Mouse (Mus musculus): ENCODE data around the gene Traf5. TPM values are rescaled to one million over a fixed set of nuclear protein-coding genes. Genes with fewer than 3 reads are reported as not detected.

The Traf5 gene
- polyA plus RNA-seq, 1 experiment: 0.77 TPM

DNA sequence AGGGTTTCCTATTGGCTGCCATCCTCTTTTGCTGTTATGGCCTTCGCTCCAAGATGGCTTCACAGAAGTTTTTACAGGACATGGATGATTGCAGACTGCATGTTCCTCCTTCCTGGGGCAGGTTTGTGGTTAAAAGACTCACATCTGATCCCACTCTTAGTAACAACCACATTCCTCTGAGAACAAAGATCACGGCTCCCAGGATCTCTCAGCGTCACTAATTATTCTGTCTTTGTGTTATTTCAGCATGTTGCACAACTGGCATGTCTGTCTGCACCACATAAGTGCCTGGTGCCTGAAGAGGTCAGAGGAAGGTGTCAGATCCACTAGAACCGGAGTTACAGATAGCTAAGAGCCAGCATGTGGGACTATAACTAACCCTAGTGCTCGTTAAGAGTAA, 122.4 kb downstream of the Traf5 start:
- TF ChIP-seq GATA1 (IDR thresholded peaks at IDR 0.05; ENCODE audit: low read length): no peak
- no peak for TF ChIP-seq TAL1 (IDR thresholded peaks at IDR 0.05; ENCODE audit: low read length)
- H3K36me3 ChIP-seq (ENCODE audit: control insufficient read depth): no peaks in the 10 kb centered on the region
- peaks cover 4% of the 10 kb centered on the region; the same call in 1 of the 2 replicates for H3K4me1 ChIP-seq (ENCODE audit: control insufficient read depth)
- no peaks in the 10 kb centered on the region for H3K9me3 ChIP-seq (ENCODE audit: control insufficient read depth, low read length)
- no peak overlapping the region for H3K4me3 ChIP-seq (replicated peaks)
- H3K27me3 ChIP-seq (ENCODE audit: control insufficient read depth): no peaks in the 10 kb centered on the region; the same call in 1 of the 2 replicates

DNA sequence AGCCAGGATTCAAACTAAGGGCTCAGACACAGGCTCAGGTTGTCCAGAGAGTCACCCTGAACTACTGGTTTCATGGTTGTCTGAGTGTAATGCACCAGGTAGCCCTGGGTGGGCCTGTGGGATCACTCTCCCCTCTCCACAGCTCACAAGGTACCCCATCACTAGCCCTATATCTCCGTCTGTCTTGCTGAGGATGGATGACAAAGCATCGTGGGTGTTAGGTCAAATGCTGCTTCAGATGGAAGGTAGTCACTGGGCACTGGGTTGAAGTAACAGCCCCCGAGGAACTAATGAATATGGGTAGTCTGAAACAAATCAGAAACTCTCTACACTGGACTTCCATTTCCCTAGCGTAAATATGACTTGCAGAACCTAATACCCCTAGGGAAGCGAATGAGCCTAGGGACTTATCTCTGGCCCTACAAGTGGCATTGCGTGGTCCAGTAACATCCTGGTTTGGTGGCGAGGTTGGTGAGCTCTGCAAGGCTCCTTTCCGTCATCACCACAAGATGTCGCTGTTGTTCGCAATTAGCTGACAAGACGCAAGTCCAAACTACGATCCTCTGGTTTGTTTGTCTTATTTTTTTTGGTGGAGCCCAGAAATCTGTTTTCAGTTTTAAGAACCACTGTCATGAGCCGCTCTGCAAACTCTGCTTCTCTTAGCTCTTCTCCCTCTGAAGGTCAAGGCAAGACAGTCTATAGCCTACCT, 127.4 kb downstream of the Traf5 start:
- H3K4me3 ChIP-seq (replicated peaks): no peak overlapping the region

DNA sequence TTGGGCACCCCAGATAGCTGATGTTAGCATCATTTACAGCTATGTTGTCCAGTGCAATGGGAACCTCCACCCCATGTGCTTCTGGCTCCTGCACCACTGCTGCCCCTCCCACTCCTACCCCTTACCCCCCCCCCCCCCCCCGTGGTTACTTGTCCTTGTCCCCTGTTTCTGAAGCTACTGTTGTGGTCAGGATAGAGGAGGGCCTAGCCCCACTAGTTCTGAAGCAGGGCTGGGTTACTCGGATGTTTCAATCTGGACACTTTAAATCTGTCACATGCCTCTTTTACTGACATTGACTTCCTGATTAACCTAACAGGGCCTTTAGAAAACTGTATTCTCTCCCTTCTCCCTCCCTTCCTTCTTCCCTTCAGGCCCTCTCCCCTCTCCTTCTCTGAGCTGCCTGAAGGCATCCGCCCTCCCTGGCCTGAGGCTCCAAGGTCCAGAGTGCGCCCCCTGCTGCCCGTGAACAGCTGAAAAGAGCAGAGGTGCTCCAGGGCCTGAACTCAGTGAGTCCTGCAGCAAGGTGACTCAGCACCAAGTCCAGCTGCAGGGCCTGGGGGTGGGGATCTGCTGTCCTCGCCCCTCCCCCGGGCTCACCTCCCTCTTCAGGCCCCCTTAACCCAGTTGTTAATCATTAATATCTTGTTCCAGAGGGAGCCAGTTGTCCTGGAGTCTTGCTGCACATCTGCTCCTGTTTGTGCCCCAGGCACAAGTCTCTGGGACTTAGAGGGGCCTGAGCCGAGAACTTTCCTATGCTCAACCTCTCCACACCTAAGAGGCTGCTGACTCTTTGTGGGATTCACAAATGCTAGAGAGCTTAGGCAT, 128.2 kb downstream of the Traf5 start:
- no peaks in the 10 kb centered on the region for H3K36me3 ChIP-seq (ENCODE audit: control insufficient read depth)
- H3K4me1 ChIP-seq (ENCODE audit: control insufficient read depth): peaks cover 11% of the 10 kb centered on the region
- H3K27me3 ChIP-seq (ENCODE audit: control insufficient read depth): no peaks in the 10 kb centered on the region
- H3K4me3 ChIP-seq (replicated peaks): no peak overlapping the region
- TF ChIP-seq TAL1 (IDR thresholded peaks at IDR 0.05; ENCODE audit: low read length): no peak
- TF ChIP-seq GATA1 (IDR thresholded peaks at IDR 0.05; ENCODE audit: low read length): no peak
- no peaks in the 10 kb centered on the region for H3K9me3 ChIP-seq (ENCODE audit: control insufficient read depth, low read length)

More for the DNA sequence above, 127.4 kb downstream of the Traf5 start:
- TF ChIP-seq TAL1 (IDR thresholded peaks at IDR 0.05; ENCODE audit: low read length) (no peak), GATA1 (IDR thresholded peaks at IDR 0.05; ENCODE audit: low read length) (no peak)
- Histone ChIP-seq H3K36me3 (ENCODE audit: control insufficient read depth) (no peaks in the 10 kb centered on the region), H3K27me3 (ENCODE audit: control insufficient read depth) (no peaks in the 10 kb centered on the region), H3K4me1 (ENCODE audit: control insufficient read depth) (peaks cover 11% of the 10 kb centered on the region), H3K9me3 (ENCODE audit: control insufficient read depth, low read length) (no peaks in the 10 kb centered on the region)

DNA sequence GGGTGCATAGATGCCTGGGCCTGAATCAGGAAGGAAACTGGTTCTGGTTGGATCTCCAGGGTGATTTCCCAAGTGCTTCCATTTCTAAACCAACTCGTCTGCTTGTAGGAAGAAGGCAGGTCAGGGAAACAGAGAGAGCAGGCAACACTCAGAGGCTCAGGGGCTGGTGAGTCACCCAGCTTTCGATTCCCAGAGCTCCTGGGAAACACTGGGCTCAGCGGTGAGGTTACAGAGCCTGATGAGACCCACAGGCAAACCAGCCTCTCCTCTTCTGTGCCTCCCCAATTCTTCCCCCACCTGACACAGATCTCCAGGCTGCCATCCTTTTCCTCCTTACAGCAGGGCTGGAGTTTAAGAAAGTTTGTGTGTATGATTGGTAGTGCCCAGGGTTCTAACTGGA, 128.9 kb downstream of the Traf5 start:
- H3K27me3 ChIP-seq (ENCODE audit: control insufficient read depth): no peaks in the 10 kb centered on the region
- peaks cover 11% of the 10 kb centered on the region for H3K4me1 ChIP-seq (ENCODE audit: control insufficient read depth)
- no peak overlapping the region for H3K4me3 ChIP-seq (replicated peaks)
- TF ChIP-seq TAL1 (IDR thresholded peaks at IDR 0.05; ENCODE audit: low read length): no peak
- TF ChIP-seq GATA1 (IDR thresholded peaks at IDR 0.05; ENCODE audit: low read length): no peak
- H3K36me3 ChIP-seq (ENCODE audit: control insufficient read depth): no peaks in the 10 kb centered on the region
- no peaks in the 10 kb centered on the region for H3K9me3 ChIP-seq (ENCODE audit: control insufficient read depth, low read length)

DNA sequence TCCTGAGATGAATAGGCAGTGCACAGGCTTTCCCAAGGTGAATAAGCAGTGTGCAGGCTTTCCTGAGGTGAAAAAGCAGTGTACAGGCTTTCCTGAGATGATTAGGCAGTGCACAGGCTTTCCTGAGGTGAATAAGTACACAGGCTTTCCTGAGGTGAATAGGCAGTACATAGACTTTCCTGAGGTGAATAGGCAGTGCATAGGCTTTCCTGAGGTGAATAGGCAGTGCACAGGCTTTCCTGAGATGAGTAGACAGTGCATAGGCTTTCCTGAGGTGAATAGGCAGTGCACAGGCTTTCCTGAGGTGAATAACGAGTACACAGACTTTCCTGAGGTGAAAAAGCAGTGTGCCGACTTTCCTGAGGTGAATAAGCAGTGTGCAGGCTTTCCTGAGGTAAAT, 131.4 kb downstream of the Traf5 start:
- H3K4me3 ChIP-seq (replicated peaks): no peak overlapping the region
- no peaks in the 10 kb centered on the region for H3K27me3 ChIP-seq (ENCODE audit: control insufficient read depth)
- TF ChIP-seq TAL1 (IDR thresholded peaks at IDR 0.05; ENCODE audit: low read length) (no peak), GATA1 (IDR thresholded peaks at IDR 0.05; ENCODE audit: low read length) (no peak)
- H3K4me1 ChIP-seq (ENCODE audit: control insufficient read depth): peaks cover 11% of the 10 kb centered on the region
- no peaks in the 10 kb centered on the region for H3K36me3 ChIP-seq (ENCODE audit: control insufficient read depth)
- H3K9me3 ChIP-seq (ENCODE audit: control insufficient read depth, low read length): no peaks in the 10 kb centered on the region

DNA sequence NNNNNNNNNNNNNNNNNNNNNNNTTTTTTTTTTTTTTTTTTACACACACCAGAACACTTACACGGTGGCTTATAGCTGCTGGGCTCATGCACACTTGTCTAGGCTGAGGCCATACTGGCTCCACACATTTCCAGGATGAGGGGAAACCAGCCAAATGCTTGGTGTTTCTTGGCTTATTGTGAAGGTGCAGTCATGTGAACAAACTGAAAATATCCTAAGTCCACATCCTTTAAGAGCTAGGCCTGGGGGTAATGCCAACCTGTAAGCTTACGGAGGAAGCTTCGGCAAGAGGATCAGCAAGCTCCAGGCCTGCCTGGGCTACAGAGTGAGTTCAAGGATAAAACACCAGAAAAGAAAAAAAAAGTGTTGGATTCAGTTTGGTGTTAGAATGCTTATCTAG, 135.0 kb downstream of the Traf5 start:
- no peak overlapping the region for H3K4me3 ChIP-seq (replicated peaks)
- H3K27me3 ChIP-seq (ENCODE audit: control insufficient read depth): no peaks in the 10 kb centered on the region
- no peaks in the 10 kb centered on the region for H3K4me1 ChIP-seq (ENCODE audit: control insufficient read depth)
- no peaks in the 10 kb centered on the region for H3K36me3 ChIP-seq (ENCODE audit: control insufficient read depth)
- H3K9me3 ChIP-seq (ENCODE audit: control insufficient read depth, low read length): no peaks in the 10 kb centered on the region
- TF ChIP-seq GATA1 (IDR thresholded peaks at IDR 0.05; ENCODE audit: low read length) (no peak), TAL1 (IDR thresholded peaks at IDR 0.05; ENCODE audit: low read length) (no peak)

DNA sequence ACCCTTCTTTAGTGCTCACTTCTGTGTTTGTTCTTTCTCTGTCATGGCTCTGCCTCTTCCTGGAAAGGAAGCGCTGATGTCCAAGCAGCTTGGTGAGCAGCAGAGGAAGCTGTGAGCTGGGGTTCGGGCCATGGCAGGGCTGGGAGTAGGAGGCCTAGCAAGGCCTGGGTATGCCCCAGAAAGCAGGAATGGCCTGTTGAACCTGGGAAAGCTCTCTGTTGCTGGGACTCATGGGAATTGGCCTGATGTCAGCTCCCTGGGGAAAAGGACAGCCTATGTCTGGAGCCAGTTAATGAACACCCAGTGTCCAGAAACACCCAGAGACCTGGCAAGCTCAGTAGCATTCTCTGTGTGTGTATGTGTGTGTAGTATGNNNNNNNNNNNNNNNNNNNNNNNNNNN, 135.5 kb downstream of the Traf5 start:
- Histone ChIP-seq H3K4me1 (ENCODE audit: control insufficient read depth) (no peaks in the 10 kb centered on the region), H3K4me3 (replicated peaks) (no peak overlapping the region)

DNA sequence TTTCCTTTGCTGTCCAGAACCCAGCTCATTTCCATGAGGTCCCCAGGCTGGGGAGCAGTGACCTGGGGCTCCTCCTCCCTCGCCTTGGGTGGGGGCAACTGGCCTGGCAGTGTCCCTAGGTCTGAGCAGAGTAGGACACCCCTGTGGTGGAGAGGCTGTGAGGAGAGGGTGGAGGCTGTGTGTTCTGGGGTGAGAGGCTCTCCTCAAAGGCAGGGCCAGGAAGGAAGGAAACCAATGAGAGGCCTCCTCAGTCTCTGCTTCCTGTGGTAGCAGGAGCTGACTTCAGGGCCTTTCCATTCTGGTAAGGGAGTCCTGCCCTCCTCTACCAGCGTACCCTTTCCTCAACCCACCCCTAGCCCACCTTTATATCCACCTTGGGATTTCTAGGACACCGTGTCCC, 136.1 kb downstream of the Traf5 start:
- Histone ChIP-seq H3K36me3 (ENCODE audit: control insufficient read depth) (no peaks in the 10 kb centered on the region), H3K4me3 (replicated peaks) (no peak overlapping the region)
- no peak for TF ChIP-seq GATA1 (IDR thresholded peaks at IDR 0.05; ENCODE audit: low read length)
- TF ChIP-seq TAL1 (IDR thresholded peaks at IDR 0.05; ENCODE audit: low read length): no peak

More for the DNA sequence above, 135.5 kb downstream of the Traf5 start:
- Histone ChIP-seq H3K9me3 (ENCODE audit: control insufficient read depth, low read length) (no peaks in the 10 kb centered on the region), H3K27me3 (ENCODE audit: control insufficient read depth) (no peaks in the 10 kb centered on the region), H3K36me3 (ENCODE audit: control insufficient read depth) (no peaks in the 10 kb centered on the region)
- TF ChIP-seq TAL1 (IDR thresholded peaks at IDR 0.05; ENCODE audit: low read length) (no peak), GATA1 (IDR thresholded peaks at IDR 0.05; ENCODE audit: low read length) (no peak)

DNA sequence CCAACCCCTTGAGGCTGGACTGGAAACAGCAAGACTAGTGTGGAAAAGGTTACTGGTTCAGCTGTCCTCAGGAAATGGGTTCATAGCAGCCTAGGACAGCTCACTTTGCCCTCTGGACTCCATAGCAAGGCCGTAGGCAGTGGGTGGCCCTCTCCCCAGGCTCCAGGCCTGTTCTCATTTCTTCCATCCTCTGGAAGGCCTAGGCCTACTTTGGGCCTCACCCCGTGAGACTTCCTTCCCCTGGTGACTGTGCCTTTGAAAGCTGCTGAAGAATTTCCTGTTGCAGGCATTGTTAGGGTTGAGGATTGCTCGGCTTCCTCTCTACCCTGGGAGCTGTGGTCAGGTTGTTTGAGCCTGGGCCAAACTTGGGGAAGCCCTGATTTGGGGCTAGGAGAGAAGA, 137.3 kb downstream of the Traf5 start:
- Histone ChIP-seq H3K36me3 (ENCODE audit: control insufficient read depth) (no peaks in the 10 kb centered on the region), H3K4me1 (ENCODE audit: control insufficient read depth) (no peaks in the 10 kb centered on the region), H3K27me3 (ENCODE audit: control insufficient read depth) (no peaks in the 10 kb centered on the region), H3K9me3 (ENCODE audit: control insufficient read depth, low read length) (no peaks in the 10 kb centered on the region), H3K4me3 (replicated peaks) (no peak overlapping the region)
- TF ChIP-seq TAL1 (IDR thresholded peaks at IDR 0.05; ENCODE audit: low read length) (no peak), GATA1 (IDR thresholded peaks at IDR 0.05; ENCODE audit: low read length) (no peak)

More for the DNA sequence above, 136.1 kb downstream of the Traf5 start:
- Histone ChIP-seq H3K9me3 (ENCODE audit: control insufficient read depth, low read length) (no peaks in the 10 kb centered on the region), H3K4me1 (ENCODE audit: control insufficient read depth) (no peaks in the 10 kb centered on the region), H3K27me3 (ENCODE audit: control insufficient read depth) (no peaks in the 10 kb centered on the region)
